Mouse (Mus musculus) hindbrain, embryonic 16.5 days (tissue): ENCODE measurements around the gene Mfsd7a. TPM values are rescaled to one million over a fixed set of nuclear protein-coding genes. Genes with fewer than 3 reads are reported as not detected.

Experiments
- ATAC-seq: fragments of 200-750 bp; cut with Nextera tagmentation; 2 replicates; pipeline ENCODE4 v1.8.0; 2017; ENCODE audit warnings: moderate TSS enrichment, moderate library complexity
- H3K27ac ChIP-seq: fragments of 300-500 bp; sonication (generic); 2 replicates; pipeline ENCODE4 v1.5.1; 2014; ENCODE audit warnings: low read depth, mild to moderate bottlenecking, control low read depth, low read length, moderate library complexity
- H3K27me3 ChIP-seq: fragments of 300-500 bp; sonication (generic); replicated peaks from 2 replicates; pipeline ENCODE4 v1.6.1; 2014; ENCODE audit warnings: low read length; ENCODE audit not compliant: control insufficient read depth, insufficient read depth
- H3K36me3 ChIP-seq: fragments of 300-500 bp; sonication (generic); 2 replicates; pipeline ENCODE4 v1.6.1; 2014; ENCODE audit warnings: mild to moderate bottlenecking, low read length, moderate library complexity, mixed read lengths; ENCODE audit not compliant: control insufficient read depth, insufficient read depth
- H3K4me1 ChIP-seq: fragments of 300-500 bp; sonication (generic); 2 replicates; pipeline ENCODE4 v1.6.1; 2014; ENCODE audit warnings: low read depth, low read length; ENCODE audit not compliant: control insufficient read depth, insufficient read depth
- H3K4me2 ChIP-seq: fragments of 300-500 bp; sonication (generic); 2 replicates; pipeline ENCODE4 v1.6.1; 2014; ENCODE audit warnings: mild to moderate bottlenecking, low read length, control low read depth, moderate library complexity
- H3K4me3 ChIP-seq: fragments of 300-500 bp; sonication (generic); 2 replicates; pipeline ENCODE4 v1.5.1; 2014; ENCODE audit warnings: mild to moderate bottlenecking, low read length, control low read depth, moderate library complexity
- H3K9ac ChIP-seq: fragments of 300-500 bp; sonication (generic); 2 replicates; pipeline ENCODE4 v1.6.1; 2014; ENCODE audit warnings: low read depth, mild to moderate bottlenecking, control low read depth, low read length, moderate library complexity
- H3K9me3 ChIP-seq: fragments of 300-500 bp; sonication (generic); 2 replicates; pipeline ENCODE4 v1.6.1; 2014; ENCODE audit warnings: mild to moderate bottlenecking, low read length, moderate library complexity; ENCODE audit not compliant: control insufficient read depth
- WGBS: fragments of 180-500 bp; shearing (Covaris S2); extraction: QIAGEN DNeasy Blood & Tissue Kit; methylation state at CpG from one replicate; pipeline ENCODE4 v1.1.7; 2014; 5-methylcytosine and 5-hydroxymethylcytosine counted together
- polyA plus RNA-seq: library from polyadenylated mRNA; unstranded; fragments of >200 nt; fragmentation: Nextera tagmentation; extraction: Ambion mirVana; gene quantifications from 2 replicates; pipeline ENCODE4 v1.2.1, GENCODE M21; 2015

Mfsd7a gene
- polyA plus RNA-seq, 1 experiment from 2014 or later: 0.29 TPM

GRCm38 (mm10) chr5:108447857-108448256 lies 834 bp downstream of the Mfsd7a start:
- Histone ChIP-seq H3K9ac (no peak overlapping the region), H3K27ac (no peak overlapping the region), H3K9me3 (no peaks in the 10 kb centered on the region), H3K4me1 (peaks cover 5% of the 10 kb centered on the region; the same call in 1 of the 2 replicates), H3K36me3 (no peaks in the 10 kb centered on the region), H3K4me3 (no peak overlapping the region), H3K4me2 (no peak overlapping the region), H3K27me3 (peaks cover 13% of the 10 kb centered on the region; the same call in 1 of the 2 replicates)
- ATAC-seq: no peak
- 85% methylated on average over 7 of the region's 7 CpGs for WGBS

- Histone ChIP-seq H3K4me3 (no peak overlapping the region), H3K27ac (no peak overlapping the region), H3K9ac (no peak overlapping the region), H3K4me2 (no peak overlapping the region), H3K27me3 (peaks cover 13% of the 10 kb centered on the region; the same call in 1 of the 2 replicates), H3K4me1 (peaks cover 5% of the 10 kb centered on the region; the same call in 1 of the 2 replicates), H3K36me3 (no peaks in the 10 kb centered on the region), H3K9me3 (no peaks in the 10 kb centered on the region)
- ATAC-seq: no peak
- WGBS: 94% methylated on average over 3 of the region's 3 CpGs
These were observed 1.7 kb downstream of the Mfsd7a start for GRCm38 (mm10) chr5:108446973-108447372.

DNA sequence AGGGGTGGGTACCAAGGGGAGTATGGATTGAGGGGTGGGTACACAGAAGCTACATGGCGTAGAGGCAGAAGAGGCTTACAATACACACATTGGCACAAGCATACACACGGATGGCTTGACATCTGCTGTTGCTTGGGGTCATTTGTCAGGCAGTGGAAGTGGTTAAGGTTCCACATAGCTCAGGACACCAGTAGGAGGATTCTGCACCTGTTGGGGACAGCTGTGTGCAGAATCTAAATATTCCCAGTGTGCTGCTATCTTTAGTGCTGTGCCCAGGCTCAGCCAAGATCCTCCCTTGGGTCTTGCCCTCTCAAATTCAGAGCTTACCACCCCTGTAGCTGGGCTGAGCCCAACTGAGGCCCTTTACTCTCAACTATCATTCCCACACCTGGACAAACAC lies 12.6 kb downstream of the Mfsd7a start:
- no peaks in the 10 kb centered on the region; the same call in 1 of the 2 replicates for H3K27me3 ChIP-seq
- peaks cover 6% of the 10 kb centered on the region for H3K36me3 ChIP-seq
- ATAC-seq: no peak
- H3K9ac ChIP-seq: no peak overlapping the region
- no peak overlapping the region for H3K4me3 ChIP-seq
- H3K27ac ChIP-seq: no peak overlapping the region
- H3K4me1 ChIP-seq: peaks cover 12% of the 10 kb centered on the region
- no peak overlapping the region for H3K4me2 ChIP-seq
- H3K9me3 ChIP-seq: no peaks in the 10 kb centered on the region
- WGBS: 73% methylated on average over 2 of the region's 2 CpGs

DNA sequence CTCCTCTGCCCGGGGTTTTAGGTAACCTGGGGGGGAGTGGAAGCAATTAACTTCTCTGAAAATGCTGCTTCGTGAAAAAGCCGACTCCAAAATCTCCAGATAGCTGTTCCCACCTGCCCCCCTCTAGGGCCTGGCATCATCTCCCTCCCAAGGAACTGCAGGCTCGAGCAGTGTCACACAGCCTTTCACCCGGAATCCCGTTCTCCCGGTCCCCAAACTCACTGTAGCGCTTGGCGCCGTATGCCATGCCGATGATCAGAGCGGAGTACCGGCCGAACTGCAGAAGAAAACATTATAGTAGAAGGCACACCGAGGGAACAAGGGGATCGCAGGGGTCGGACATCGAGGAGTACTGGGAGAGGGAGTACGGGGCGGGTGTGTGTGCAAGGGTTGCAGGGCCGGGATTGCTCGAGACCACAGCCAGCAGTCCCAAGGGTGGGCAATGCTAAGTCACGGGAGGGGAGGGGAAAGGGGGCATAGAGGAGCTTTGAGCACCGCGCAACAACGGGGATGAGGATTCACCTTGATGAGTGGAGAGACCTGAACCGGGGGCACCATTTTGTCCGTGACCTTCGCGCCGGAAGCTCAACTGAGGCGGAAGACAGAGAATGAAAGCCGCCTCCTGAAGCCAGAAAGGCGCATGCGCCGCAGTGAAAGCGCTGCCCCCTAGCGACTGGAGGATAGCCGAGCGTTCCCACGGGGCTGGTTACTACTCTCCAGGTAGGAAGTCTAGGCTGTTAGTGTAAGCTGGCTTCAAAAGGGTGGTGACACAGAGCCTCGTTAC lies 14.7 kb downstream of the Mfsd7a start, which contains the start of gene Atp5k:
Gene Atp5k (minus strand): TSS at position 645 of the 784 bp plus-strand sequence.
- Histone ChIP-seq H3K9ac (peak within 1 kb of the TSS; percentile 85), H3K36me3 (peaks cover 10% of the 10 kb centered on the region), H3K9me3 (no peaks in the 10 kb centered on the region), H3K27ac (peak within 1 kb of the TSS; percentile 57), H3K4me3 (peak within 1 kb of the TSS; percentile 78), H3K27me3 (no peaks in the 10 kb centered on the region; the same call in 1 of the 2 replicates), H3K4me1 (peaks cover 12% of the 10 kb centered on the region), H3K4me2 (peak within 1 kb of the TSS; percentile 88)
- peak; percentile 94 for ATAC-seq
- under 1% methylated on average over 42 of the region's 42 CpGs for WGBS

DNA sequence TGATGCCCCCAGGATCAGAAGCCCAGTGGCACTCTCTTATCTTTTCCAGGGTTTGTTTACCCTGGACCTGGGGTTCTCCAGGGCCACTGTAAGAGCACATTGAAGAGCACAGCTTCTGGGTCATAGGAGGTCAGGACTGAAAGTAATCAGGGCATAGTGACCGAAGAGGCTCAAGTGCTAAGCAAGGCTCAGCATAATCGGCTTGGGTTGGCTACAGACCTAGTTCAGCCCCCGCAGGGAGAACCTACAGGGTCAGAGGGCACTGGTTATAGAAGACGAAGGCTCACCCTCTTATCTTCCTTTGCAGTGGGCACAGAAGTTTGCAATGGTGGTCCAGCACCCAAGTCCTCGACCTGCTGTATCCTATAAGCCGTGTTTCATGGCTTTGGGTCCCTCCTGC lies 17.5 kb downstream of the Mfsd7a start:
- 93% methylated on average over 6 of the region's 6 CpGs for WGBS
- Histone ChIP-seq H3K4me3 (no peak overlapping the region), H3K9me3 (no peaks in the 10 kb centered on the region), H3K4me2 (no peak overlapping the region), H3K4me1 (peaks cover 12% of the 10 kb centered on the region), H3K36me3 (peaks cover 10% of the 10 kb centered on the region), H3K27me3 (no peaks in the 10 kb centered on the region), H3K9ac (no peak overlapping the region), H3K27ac (no peak overlapping the region)
- ATAC-seq: no peak

DNA sequence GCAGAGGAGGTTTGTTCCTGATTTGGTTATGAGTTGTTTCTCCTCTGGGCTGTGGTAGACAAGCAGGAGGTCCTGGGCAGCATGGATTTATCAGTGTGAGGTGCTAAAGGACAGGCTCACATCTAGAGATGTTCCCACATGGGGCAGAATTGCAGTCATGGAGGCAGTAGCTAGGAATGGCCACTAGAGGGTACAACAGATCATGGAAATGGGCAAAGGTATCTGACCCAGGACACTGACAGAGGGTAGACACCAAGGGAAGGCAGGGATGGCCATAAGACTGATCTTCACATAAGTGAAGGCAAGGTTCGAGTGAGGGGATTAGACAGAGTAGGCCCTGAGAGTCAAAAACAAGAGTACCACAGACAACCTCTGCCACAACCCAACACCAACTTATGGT lies 21.5 kb downstream of the Mfsd7a start:
- H3K27ac ChIP-seq: no peak overlapping the region
- 75% methylated on average over 1 of the region's 1 CpGs for WGBS
- ATAC-seq: peak; percentile 45; the same call in 1 of the 2 replicates
- no peaks in the 10 kb centered on the region for H3K27me3 ChIP-seq
- H3K9ac ChIP-seq: no peak overlapping the region
- H3K9me3 ChIP-seq: no peaks in the 10 kb centered on the region
- no peaks in the 10 kb centered on the region for H3K4me1 ChIP-seq
- H3K36me3 ChIP-seq: peaks cover 10% of the 10 kb centered on the region
- H3K4me3 ChIP-seq: no peak overlapping the region
- H3K4me2 ChIP-seq: no peak overlapping the region

DNA sequence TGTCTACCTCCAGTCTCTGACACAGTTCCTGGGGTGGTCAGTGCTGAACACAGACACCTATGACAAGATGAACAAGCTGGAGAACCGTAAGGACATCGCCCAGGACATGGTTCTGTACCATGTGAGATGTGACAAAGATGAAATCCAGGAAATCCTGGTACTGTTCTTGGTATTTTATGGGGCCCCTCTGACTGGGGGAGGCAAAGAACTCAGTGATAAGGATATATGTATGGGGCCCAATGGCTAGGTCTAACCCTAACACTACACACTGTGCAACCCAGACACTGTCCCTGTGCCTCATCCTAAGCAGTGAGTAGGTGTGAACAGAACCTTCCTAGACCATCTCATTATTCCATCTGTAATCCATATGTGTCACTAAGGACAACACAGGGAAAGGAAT lies 25.3 kb downstream of the Mfsd7a start:
- Histone ChIP-seq H3K4me1 (no peaks in the 10 kb centered on the region), H3K36me3 (no peaks in the 10 kb centered on the region), H3K27me3 (no peaks in the 10 kb centered on the region), H3K4me3 (no peak overlapping the region), H3K4me2 (no peak overlapping the region), H3K9ac (no peak overlapping the region), H3K9me3 (no peaks in the 10 kb centered on the region), H3K27ac (no peak overlapping the region)
- WGBS: 91% methylated on average over 2 of the region's 2 CpGs
- no peak for ATAC-seq

DNA sequence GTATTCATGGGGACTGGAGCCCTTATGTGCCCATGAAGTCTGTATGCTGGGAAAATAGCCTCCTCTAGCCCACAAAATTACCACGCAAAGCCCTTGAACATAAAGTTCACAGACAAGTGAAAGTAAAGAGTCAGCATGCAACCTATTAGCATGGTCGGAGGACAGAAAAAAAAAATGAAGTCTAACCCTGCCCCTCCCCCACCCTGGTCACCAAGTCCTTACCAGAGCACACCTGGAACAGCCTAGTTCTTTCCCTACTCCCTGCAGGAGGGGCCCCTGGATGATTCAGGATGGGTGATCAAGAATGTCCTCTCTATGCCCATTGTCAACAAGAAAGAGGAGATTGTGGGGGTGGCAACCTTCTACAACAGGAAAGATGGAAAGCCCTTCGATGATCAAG lies 25.9 kb downstream of the Mfsd7a start:
- Histone ChIP-seq H3K4me2 (no peak overlapping the region), H3K36me3 (no peaks in the 10 kb centered on the region), H3K27me3 (no peaks in the 10 kb centered on the region), H3K4me1 (no peaks in the 10 kb centered on the region), H3K4me3 (no peak overlapping the region), H3K9me3 (no peaks in the 10 kb centered on the region), H3K9ac (no peak overlapping the region), H3K27ac (no peak overlapping the region)
- WGBS: 81% methylated on average over 3 of the region's 3 CpGs
- ATAC-seq: no peak

DNA sequence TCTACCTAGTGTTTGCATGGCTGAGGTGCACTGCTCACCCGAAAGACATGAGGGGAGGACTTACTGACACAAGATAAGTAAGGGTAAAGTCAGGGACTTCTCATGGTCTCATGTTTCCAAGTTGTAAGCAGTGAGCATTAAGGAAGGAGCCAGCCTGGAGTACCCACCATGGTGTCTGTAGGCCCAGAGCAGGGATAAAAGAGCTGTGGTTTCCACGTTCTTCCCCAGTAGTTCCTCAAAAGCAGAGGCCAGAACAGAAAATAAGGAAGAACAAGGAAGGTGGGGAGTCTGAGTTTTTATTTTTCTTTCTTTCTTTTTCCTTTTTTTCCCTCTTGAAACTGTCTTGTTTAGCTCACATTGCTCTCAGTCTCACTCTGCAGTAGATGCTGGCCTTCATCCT lies 34.0 kb downstream of the Mfsd7a start:
- no peak overlapping the region for H3K27ac ChIP-seq
- H3K27me3 ChIP-seq: no peaks in the 10 kb centered on the region
- no peak overlapping the region for H3K9ac ChIP-seq
- no peak overlapping the region for H3K4me2 ChIP-seq
- WGBS: 75% methylated on average over 2 of the region's 2 CpGs
- no peak overlapping the region for H3K4me3 ChIP-seq
- ATAC-seq: no peak
- H3K9me3 ChIP-seq: no peaks in the 10 kb centered on the region
- H3K4me1 ChIP-seq: no peaks in the 10 kb centered on the region
- H3K36me3 ChIP-seq: no peaks in the 10 kb centered on the region
